Mouse (Mus musculus) embryonic facial prominence, embryonic 11.5 days (tissue): Measurements from ENCODE around the gene Drap1. TPM values are rescaled to one million over a fixed set of nuclear protein-coding genes. Genes with fewer than 3 reads are reported as not detected.

Experiments
- ATAC-seq: fragments of 200-750 bp; cut with Nextera tagmentation; replicated peaks from 2 replicates; pipeline ENCODE4 v1.8.0; 2017; ENCODE audit warnings: low read depth; ENCODE audit not compliant: insufficient number of reproducible peaks, low FRiP score, low TSS enrichment
- DNase-seq: peaks from one replicate; pipeline ENCODE4 v3.0.0-alpha.2; 2015; ENCODE audit warnings: low spot score
- H3K27ac ChIP-seq: fragments of 300-500 bp; sonication (generic); replicated peaks from 2 replicates; pipeline ENCODE4 v1.5.1; 2014; ENCODE audit warnings: mild to moderate bottlenecking, low read depth, low read length, control low read depth
- H3K27me3 ChIP-seq: fragments of 300-500 bp; sonication (generic); 2 replicates; pipeline ENCODE4 v1.6.1; 2014; ENCODE audit warnings: mild to moderate bottlenecking, low read length, moderate library complexity, mixed read lengths; ENCODE audit not compliant: control insufficient read depth, insufficient read depth
- H3K36me3 ChIP-seq: fragments of 300-500 bp; sonication (generic); replicated peaks from 2 replicates; pipeline ENCODE4 v1.6.1; 2014; ENCODE audit warnings: low read depth, mild to moderate bottlenecking, low read length, moderate library complexity, mixed read lengths; ENCODE audit not compliant: control insufficient read depth, insufficient read depth
- H3K4me1 ChIP-seq: fragments of 300-500 bp; sonication (generic); 2 replicates; pipeline ENCODE4 v1.6.1; 2014; ENCODE audit warnings: low read length, mixed read lengths; ENCODE audit not compliant: control insufficient read depth, insufficient read depth
- H3K4me2 ChIP-seq: fragments of 300-500 bp; sonication (generic); 2 replicates; pipeline ENCODE4 v1.6.1; 2014; ENCODE audit warnings: low read depth, mild to moderate bottlenecking, control low read depth, low read length, moderate library complexity
- H3K4me3 ChIP-seq: fragments of 300-500 bp; sonication (generic); 2 replicates; pipeline ENCODE4 v1.5.1; 2014; ENCODE audit warnings: low read depth, low read length, control low read depth
- H3K9ac ChIP-seq: fragments of 300-500 bp; sonication (generic); replicated peaks from 2 replicates; pipeline ENCODE4 v1.6.1; 2014; ENCODE audit warnings: mild to moderate bottlenecking, control low read depth, low read length
- H3K9me3 ChIP-seq: fragments of 300-500 bp; sonication (generic); replicated peaks from 2 replicates; pipeline ENCODE4 v1.6.1; 2016; ENCODE audit warnings: mild to moderate bottlenecking, low read length, inconsistent platforms, mixed read lengths; ENCODE audit not compliant: control insufficient read depth
- WGBS: fragments of 180-500 bp; shearing (Covaris S2); extraction: QIAGEN DNeasy Blood & Tissue Kit; methylation state at CpG from one replicate; pipeline ENCODE4 v1.1.7; 2014; 5-methylcytosine and 5-hydroxymethylcytosine counted together
- polyA plus RNA-seq: library from polyadenylated mRNA; unstranded; fragments of >200 nt; fragmentation: Nextera tagmentation; extraction: Ambion mirVana; gene quantifications from 2 replicates; pipeline ENCODE4 v1.2.1, GENCODE M21; 2014

Gene Drap1
- polyA plus RNA-seq, 1 experiment from 2014 or later = 213 TPM

DNA sequence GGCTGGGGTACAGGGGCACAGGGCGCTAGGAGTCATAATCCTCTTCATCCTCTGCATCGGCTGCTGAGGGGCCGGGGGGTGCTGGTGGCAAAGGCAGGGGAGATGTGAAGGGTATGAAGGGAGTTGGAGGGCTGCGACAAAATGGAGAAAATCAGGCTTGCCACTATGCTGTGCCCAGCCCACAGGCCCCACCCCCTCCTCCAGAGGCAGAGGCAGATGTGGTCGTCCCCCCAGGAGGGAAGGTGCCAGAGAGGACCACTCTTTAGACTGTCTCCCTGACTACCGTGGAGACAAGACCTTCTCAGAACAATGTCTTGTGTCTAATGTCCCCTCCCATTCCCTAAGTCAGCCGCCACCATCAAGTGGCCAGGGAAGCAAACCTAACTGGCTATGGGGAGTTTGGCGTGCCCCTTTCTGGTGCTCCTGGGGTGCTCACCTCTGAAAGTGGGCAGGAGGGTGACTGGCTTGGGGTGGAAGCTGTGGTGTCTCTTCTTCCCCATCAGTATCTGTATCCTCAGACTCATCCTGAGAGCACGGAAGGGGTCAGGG lies 1.8 kb downstream of the Drap1 start:
- Histone ChIP-seq H3K27ac (no peak overlapping the region), H3K9me3 (no peaks in the 10 kb centered on the region), H3K27me3 (no peaks in the 10 kb centered on the region), H3K4me1 (peaks cover 13% of the 10 kb centered on the region), H3K4me2 (peak overlapping the region; percentile 84), H3K36me3 (peaks cover 6% of the 10 kb centered on the region), H3K9ac (peak overlapping the region; percentile 94; the same call in 1 of the 2 replicates), H3K4me3 (no peak overlapping the region)
- DNase-seq (no peak), ATAC-seq (no peak)
- 80% methylated on average over 9 of the region's 9 CpGs for WGBS

DNA sequence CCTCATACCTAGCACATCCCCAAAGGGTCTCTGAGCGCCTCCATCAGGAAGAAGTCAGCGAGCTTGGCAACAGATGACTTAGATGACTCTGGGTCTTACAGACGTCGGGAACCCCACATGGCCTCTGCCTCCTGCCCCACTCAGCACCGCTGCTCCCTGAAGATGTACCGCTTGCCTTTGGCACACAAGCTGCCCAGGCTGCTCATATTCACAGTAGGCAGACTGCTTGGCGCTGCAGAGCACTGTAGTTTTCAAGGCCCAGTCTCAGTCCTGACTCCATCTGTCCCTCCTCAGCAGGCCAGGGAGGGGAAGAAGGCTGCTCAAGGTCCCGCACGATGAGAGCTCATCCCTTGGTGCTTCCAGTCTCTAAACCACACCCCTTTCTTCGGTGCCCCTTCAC lies 2.5 kb downstream of the Drap1 start:
- 88% methylated on average over 10 of the region's 10 CpGs for WGBS
- no peaks in the 10 kb centered on the region for H3K9me3 ChIP-seq
- no peak overlapping the region for H3K9ac ChIP-seq
- H3K27ac ChIP-seq = no peak overlapping the region
- H3K36me3 ChIP-seq = peaks cover 6% of the 10 kb centered on the region
- ATAC-seq (no peak), DNase-seq (no peak)
- no peak overlapping the region for H3K4me2 ChIP-seq
- H3K4me3 ChIP-seq = no peak overlapping the region
- peaks cover 13% of the 10 kb centered on the region for H3K4me1 ChIP-seq
- no peaks in the 10 kb centered on the region for H3K27me3 ChIP-seq

DNA sequence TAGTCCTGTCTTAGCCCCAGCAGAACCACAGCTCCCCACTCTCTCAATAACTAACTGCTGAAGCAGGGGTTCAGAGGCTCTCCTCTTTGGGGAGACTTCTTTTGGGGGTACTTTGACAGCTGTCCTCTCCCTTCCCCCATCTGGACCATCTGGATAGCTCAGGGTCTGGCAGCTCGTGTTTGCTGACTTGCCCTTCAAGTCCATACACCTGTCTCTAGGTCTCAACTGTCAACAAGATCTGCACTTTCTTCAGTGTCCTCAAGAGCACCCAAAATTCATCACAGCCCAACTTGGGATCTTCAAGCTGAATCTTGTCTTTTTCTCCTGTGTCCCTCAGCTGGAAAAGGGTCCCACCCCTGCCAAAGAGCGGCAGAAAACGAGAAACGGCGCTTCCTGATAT lies 3.0 kb downstream of the Drap1 start:
- no peak overlapping the region for H3K9ac ChIP-seq
- 92% methylated on average over 5 of the region's 5 CpGs for WGBS
- no peak overlapping the region for H3K4me3 ChIP-seq
- H3K4me2 ChIP-seq = no peak overlapping the region
- ATAC-seq (no peak), DNase-seq (no peak)
- no peaks in the 10 kb centered on the region for H3K27me3 ChIP-seq
- H3K9me3 ChIP-seq = no peaks in the 10 kb centered on the region
- H3K4me1 ChIP-seq = peaks cover 13% of the 10 kb centered on the region
- H3K27ac ChIP-seq = no peak overlapping the region
- H3K36me3 ChIP-seq = peaks cover 6% of the 10 kb centered on the region

DNA sequence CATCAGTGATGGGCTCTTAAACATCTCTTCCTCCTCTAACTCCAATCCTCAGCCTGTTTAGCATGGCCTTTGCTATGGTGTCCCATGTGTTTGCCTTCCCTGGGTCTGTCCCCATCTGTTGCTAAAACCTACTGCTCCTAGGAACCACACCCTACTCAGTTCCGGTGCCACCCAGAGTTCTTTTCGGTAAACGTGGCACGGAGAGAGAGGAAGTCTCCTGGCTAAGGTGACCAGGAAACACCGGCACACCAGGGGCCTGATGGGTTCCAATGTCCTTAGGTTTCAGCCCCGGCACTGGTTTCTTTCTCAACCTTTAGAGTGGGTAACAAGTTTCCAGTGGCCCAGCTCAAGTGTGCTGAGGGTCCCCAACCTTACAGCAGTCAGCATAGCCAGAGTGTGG lies 4.2 kb downstream of the Drap1 start:
- H3K9me3 ChIP-seq = no peaks in the 10 kb centered on the region
- ATAC-seq (no peak), DNase-seq (no peak)
- no peak overlapping the region for H3K4me2 ChIP-seq
- H3K27ac ChIP-seq = no peak overlapping the region
- peaks cover 7% of the 10 kb centered on the region for H3K4me1 ChIP-seq
- WGBS = 95% methylated on average over 6 of the region's 6 CpGs
- H3K4me3 ChIP-seq = no peak overlapping the region
- no peak overlapping the region for H3K9ac ChIP-seq
- H3K36me3 ChIP-seq = peaks cover 2% of the 10 kb centered on the region
- no peaks in the 10 kb centered on the region for H3K27me3 ChIP-seq

DNA sequence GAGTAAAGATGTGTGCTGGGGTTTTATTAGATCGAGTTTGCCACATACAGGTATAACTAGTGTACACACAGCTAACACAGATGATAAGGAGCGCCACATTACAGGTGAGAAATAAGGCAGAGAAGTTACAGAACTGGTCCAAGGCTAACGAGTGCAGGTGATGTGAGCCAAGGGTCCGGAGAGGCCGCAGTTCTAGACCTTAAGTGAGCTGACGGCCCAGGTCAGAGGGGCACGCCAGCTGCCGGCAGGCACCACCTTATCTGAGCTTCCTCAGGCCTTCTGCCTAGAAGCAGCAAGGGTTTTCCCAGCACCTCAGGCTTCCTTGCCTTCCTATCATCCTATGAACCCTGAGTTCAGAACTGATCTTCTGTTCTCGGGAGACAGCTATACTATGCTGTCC lies 5.1 kb downstream of the Drap1 start:
- Histone ChIP-seq H3K9me3 (no peaks in the 10 kb centered on the region), H3K4me2 (no peak overlapping the region), H3K27ac (no peak overlapping the region), H3K4me1 (peaks cover 7% of the 10 kb centered on the region), H3K36me3 (peaks cover 2% of the 10 kb centered on the region), H3K4me3 (no peak overlapping the region), H3K27me3 (no peaks in the 10 kb centered on the region), H3K9ac (no peak overlapping the region)
- 94% methylated on average over 9 of the region's 9 CpGs for WGBS
- ATAC-seq = no peak
- DNase-seq = no peak

DNA sequence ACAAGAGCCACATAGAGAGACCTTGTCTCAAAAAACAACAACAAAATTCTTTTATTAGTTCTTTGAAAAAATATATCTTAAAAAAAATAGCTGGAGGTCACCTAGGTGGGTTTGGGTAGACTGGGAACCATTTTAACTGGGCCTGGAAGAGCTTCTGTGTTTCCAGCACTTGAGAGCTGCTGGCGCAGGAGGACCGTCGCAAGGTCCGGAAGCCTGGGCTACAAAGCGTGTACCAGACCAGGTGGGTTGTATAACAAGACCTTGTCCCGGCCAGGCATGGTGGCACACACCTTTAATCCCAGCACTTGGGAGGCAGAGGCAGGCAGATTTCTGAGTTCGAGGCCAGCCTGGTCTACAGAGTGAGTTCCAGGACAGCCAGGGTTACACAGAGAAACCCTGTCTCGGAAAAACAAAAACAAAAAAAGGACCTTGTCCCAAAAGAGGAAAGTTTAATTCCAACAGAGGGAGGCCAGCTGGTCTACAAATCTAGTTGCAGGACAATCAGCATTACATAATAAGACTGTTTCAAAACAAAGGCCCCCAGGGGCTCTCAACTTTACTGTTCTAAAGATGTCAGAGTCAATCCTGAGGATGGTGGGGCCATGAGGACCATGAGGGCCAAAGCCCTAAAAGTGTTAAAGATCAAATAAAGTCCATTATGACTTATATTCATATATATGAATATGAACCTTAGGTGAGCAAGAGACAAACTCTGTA lies 5.9 kb downstream of the Drap1 start:
- Histone ChIP-seq H3K27me3 (no peaks in the 10 kb centered on the region), H3K4me2 (no peak overlapping the region), H3K4me3 (no peak overlapping the region), H3K9me3 (no peaks in the 10 kb centered on the region), H3K4me1 (peaks cover 7% of the 10 kb centered on the region), H3K36me3 (peaks cover 2% of the 10 kb centered on the region), H3K9ac (no peak overlapping the region), H3K27ac (no peak overlapping the region)
- ATAC-seq (no peak), DNase-seq (no peak)
- WGBS = 92% methylated on average over 8 of the region's 8 CpGs

DNA sequence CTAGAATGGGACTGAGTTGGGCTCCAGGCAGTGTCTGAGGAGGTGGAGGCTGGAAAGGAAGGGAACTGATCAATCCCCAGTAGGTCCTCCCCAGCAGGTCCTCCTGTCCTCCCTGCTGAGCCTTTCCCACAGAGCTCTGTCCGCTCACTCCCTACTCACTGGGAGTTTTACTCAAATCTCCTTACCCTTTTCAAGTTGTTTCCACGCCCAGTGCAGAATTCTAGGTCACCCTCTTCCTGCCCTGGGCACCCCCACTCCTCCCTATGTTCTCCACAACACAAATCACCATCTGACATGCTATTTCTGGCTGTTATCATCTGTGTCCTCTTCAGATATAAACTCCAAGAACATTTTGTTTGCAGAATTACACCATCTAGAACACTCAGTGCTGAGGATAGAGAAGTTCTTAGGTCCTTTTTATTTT lies 10.2 kb downstream of the Drap1 start:
- Histone ChIP-seq H3K36me3 (no peaks in the 10 kb centered on the region), H3K27me3 (no peaks in the 10 kb centered on the region), H3K27ac (no peak overlapping the region), H3K4me1 (no peaks in the 10 kb centered on the region), H3K4me3 (no peak overlapping the region), H3K9me3 (no peaks in the 10 kb centered on the region), H3K9ac (no peak overlapping the region), H3K4me2 (no peak overlapping the region)
- whole genome bisulfite sequencing = 55% methylated on average over 2 of the region's 2 CpGs
- ATAC-seq (no peak), DNase-seq (no peak)

DNA sequence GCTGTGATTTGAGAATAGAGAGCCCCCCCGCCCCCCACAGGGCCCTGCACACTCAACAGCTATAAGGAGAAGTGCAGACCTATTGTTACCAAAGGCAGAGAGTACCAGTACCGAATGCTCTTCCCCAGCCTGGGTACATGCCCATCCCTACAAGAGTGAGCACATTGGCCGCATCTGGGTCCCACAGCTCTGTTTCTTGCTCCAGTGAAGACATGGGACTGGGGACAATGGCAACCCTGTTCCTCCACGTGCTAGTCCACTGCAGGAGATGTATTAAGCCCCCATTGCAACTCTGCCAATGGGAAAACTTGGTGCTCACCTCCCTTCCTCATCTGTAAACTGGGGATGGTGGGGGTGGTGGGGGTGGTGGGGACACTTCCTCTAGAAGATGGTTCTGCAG lies 10.9 kb downstream of the Drap1 start:
- Histone ChIP-seq H3K27ac (no peak overlapping the region), H3K4me3 (no peak overlapping the region), H3K4me1 (no peaks in the 10 kb centered on the region), H3K27me3 (no peaks in the 10 kb centered on the region), H3K9me3 (no peaks in the 10 kb centered on the region), H3K36me3 (no peaks in the 10 kb centered on the region), H3K4me2 (no peak overlapping the region), H3K9ac (no peak overlapping the region)
- 80% methylated on average over 4 of the region's 4 CpGs for WGBS
- DNase-seq (no peak), ATAC-seq (no peak)
